Mouse (Mus musculus): ENCODE data around the gene BC049762. TPM values are rescaled to one million over a fixed set of nuclear protein-coding genes. Genes with fewer than 3 reads are reported as not detected.

BC049762 gene
- polyA plus RNA-seq, 1 experiment from 2014 or later: 0.22 TPM

Other genes starting within 250 kb of the BC049762 start
- gene Olfr54, start 248.8 kb downstream of the BC049762 start, polyA plus RNA-seq (2016; fragmentation: Nextera tagmentation; extraction: Ambion mirVana): not detected in 2 replicates
- not detected in 2 replicates for gene Olfr1375, start 214.9 kb downstream of the BC049762 start, polyA plus RNA-seq (2016; fragmentation: Nextera tagmentation; extraction: Ambion mirVana)
- 10.2 and 10.8 TPM in 2 replicates for gene Zfp354a, start 203.8 kb downstream of the BC049762 start, polyA plus RNA-seq (2016; fragmentation: Nextera tagmentation; extraction: Ambion mirVana)
- not detected in 2 replicates for gene Gm12569, start 42.6 kb downstream of the BC049762 start, polyA plus RNA-seq (2016; fragmentation: Nextera tagmentation; extraction: Ambion mirVana)
- gene Clk4, start 1.3 kb downstream of the BC049762 start, polyA plus RNA-seq (2016; fragmentation: Nextera tagmentation; extraction: Ambion mirVana): 100 and 120 TPM in 2 replicates
- gene Col23a1, start 26.9 kb upstream of the BC049762 start, polyA plus RNA-seq (2016; fragmentation: Nextera tagmentation; extraction: Ambion mirVana): 8.0 and 10.9 TPM in 2 replicates